Mouse (Mus musculus) embryonic facial prominence, embryonic 14.5 days (tissue): Measurements from ENCODE around the gene Jph3. TPM values are rescaled to one million over a fixed set of nuclear protein-coding genes. Genes with fewer than 3 reads are reported as not detected.

Experiments used
- ATAC-seq: fragments of 200-750 bp; cut with Nextera tagmentation; 2 replicates; pipeline ENCODE4 v1.8.0; 2017; ENCODE audit warnings: low read depth, moderate number of reproducible peaks, moderate TSS enrichment
- DNase-seq: peaks from one replicate; pipeline ENCODE4 v3.0.0-alpha.2; 2015; ENCODE audit warnings: low spot score
- H3K27ac ChIP-seq: fragments of 300-500 bp; sonication (generic); replicated peaks from 2 replicates; pipeline ENCODE4 v1.5.1; 2014; ENCODE audit warnings: low read depth, mild to moderate bottlenecking, low read length, moderate library complexity
- H3K27me3 ChIP-seq: fragments of 300-500 bp; sonication (generic); replicated peaks from 2 replicates; pipeline ENCODE4 v1.6.1; 2014; ENCODE audit warnings: low read length; ENCODE audit not compliant: control insufficient read depth, insufficient read depth
- H3K36me3 ChIP-seq: fragments of 300-500 bp; sonication (generic); 2 replicates; pipeline ENCODE4 v1.6.1; 2014; ENCODE audit warnings: low read length, mixed read lengths; ENCODE audit not compliant: control insufficient read depth, insufficient read depth
- H3K4me1 ChIP-seq: fragments of 300-500 bp; sonication (generic); 2 replicates; pipeline ENCODE4 v1.6.1; 2014; ENCODE audit warnings: antibody characterized with exemption, low read length; ENCODE audit not compliant: control insufficient read depth, insufficient read depth
- H3K4me2 ChIP-seq: fragments of 300-500 bp; sonication (generic); 2 replicates; pipeline ENCODE4 v1.6.1; 2014; ENCODE audit warnings: low read depth, mild to moderate bottlenecking, low read length, moderate library complexity, mixed read lengths
- H3K4me3 ChIP-seq: fragments of 300-500 bp; sonication (generic); 2 replicates; pipeline ENCODE4 v1.5.1; 2014; ENCODE audit warnings: low read depth, mild to moderate bottlenecking, low read length
- H3K9ac ChIP-seq: fragments of 300-500 bp; sonication (generic); 2 replicates; pipeline ENCODE4 v1.6.1; 2014; ENCODE audit warnings: low read depth, mild to moderate bottlenecking, low read length, moderate library complexity, mixed read lengths
- H3K9me3 ChIP-seq: fragments of 300-500 bp; sonication (generic); 2 replicates; pipeline ENCODE4 v1.6.1; 2016; ENCODE audit warnings: low read length; ENCODE audit not compliant: control insufficient read depth
- WGBS: fragments of 180-500 bp; shearing (Covaris S2); extraction: QIAGEN DNeasy Blood & Tissue Kit; methylation state at CpG from one replicate; pipeline ENCODE4 v1.1.7; 2014; 5-methylcytosine and 5-hydroxymethylcytosine counted together
- polyA plus RNA-seq: library from polyadenylated mRNA; unstranded; fragments of >200 nt; fragmentation: Nextera tagmentation; extraction: Ambion mirVana; gene quantifications from 2 replicates; pipeline ENCODE4 v1.2.1, GENCODE M21; 2014

Jph3 gene
- polyA plus RNA-seq, 1 experiment from 2014 or later = 4.0 TPM

DNA sequence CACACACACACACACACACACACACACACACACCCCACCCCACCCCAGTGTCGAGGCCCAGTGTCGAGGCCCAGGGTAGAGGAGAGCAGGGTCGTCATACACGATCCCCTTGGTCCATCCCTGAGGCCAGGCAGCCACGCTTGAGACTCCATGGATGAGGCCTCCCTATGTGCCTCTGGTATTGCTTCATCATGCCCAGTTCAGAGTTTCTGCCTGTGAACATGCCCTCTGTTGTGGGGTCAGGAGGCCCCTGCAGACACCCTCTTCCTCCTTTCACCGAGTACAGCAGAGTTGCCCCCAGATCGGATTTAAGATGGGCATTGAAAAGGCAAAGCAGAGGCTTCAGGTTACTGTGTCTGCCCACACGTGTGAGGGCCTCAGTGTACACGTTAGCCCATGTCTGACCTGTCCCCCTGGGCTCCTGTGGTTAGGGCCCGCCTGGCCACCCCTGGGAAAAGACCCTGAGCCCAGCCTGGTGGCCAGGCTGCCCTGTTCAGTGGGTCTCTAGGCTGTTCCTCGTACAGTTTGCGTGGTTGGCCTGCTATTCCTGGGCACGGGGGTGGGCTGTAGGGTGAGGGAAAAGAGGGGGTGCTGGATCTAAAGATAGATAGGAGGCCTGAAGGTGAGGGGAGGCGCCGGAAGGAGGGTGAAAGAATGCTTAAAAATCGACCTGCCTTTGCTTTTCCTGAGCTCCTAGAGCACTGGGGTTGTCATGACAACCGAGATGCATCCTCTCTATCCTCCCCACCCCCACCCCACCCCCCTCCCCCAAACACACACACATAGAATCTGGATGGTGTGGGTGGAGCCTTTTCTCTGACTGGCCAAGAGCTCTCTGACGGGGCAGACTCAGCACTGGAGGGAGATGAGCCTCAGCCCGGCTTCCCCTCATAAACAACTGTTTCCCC, 41.7 kb downstream of the Jph3 start:
- Histone ChIP-seq H3K4me2 (no peak overlapping the region), H3K27me3 (no peaks in the 10 kb centered on the region), H3K4me3 (no peak overlapping the region), H3K9me3 (no peaks in the 10 kb centered on the region), H3K4me1 (no peaks in the 10 kb centered on the region), H3K9ac (no peak overlapping the region), H3K36me3 (no peaks in the 10 kb centered on the region), H3K27ac (no peak overlapping the region)
- DNase-seq = peak; percentile 40
- 29% methylated on average over 19 of the region's 19 CpGs for WGBS
- 0 out of 2 replicates have a peak, but pooled peaks have one; percentile 45 for ATAC-seq

DNA sequence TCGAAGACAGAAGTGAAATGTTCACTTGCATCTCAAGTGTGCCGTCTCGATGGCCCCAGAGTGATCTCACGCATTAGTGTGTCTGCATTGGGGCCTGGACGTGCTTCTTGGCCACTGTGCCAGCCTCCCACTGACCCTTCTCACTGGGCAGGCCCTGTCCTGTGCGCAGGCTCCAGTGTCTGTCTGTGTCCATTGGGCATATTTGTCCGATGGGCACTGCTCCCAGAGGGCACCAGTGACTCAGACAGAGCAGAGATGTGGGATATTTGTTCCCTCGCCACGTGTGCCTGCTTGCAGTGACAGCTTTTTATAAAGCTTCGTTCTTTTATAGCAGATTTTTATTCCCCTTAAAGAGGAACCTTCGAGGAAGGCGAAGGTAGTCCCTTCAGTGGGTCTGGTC, 44.5 kb downstream of the Jph3 start:
- ATAC-seq (no peak), DNase-seq (no peak)
- no peaks in the 10 kb centered on the region for H3K27me3 ChIP-seq
- no peaks in the 10 kb centered on the region for H3K4me1 ChIP-seq
- H3K9ac ChIP-seq = no peak overlapping the region
- no peaks in the 10 kb centered on the region for H3K9me3 ChIP-seq
- H3K4me2 ChIP-seq = no peak overlapping the region
- no peak overlapping the region for H3K4me3 ChIP-seq
- 90% methylated on average over 12 of the region's 12 CpGs for WGBS
- H3K27ac ChIP-seq = no peak overlapping the region
- no peaks in the 10 kb centered on the region for H3K36me3 ChIP-seq

- DNase-seq (no peak), ATAC-seq (no peak)
- Histone ChIP-seq H3K4me1 (no peaks in the 10 kb centered on the region), H3K36me3 (no peaks in the 10 kb centered on the region), H3K9ac (no peak overlapping the region), H3K9me3 (no peaks in the 10 kb centered on the region), H3K27ac (no peak overlapping the region), H3K4me3 (no peak overlapping the region), H3K27me3 (no peaks in the 10 kb centered on the region), H3K4me2 (no peak overlapping the region)
- WGBS = 61% methylated on average over 5 of the region's 5 CpGs
Measured at GRCm38 (mm10) chr8:121782493-121782892, 53.1 kb downstream of the Jph3 start.

DNA sequence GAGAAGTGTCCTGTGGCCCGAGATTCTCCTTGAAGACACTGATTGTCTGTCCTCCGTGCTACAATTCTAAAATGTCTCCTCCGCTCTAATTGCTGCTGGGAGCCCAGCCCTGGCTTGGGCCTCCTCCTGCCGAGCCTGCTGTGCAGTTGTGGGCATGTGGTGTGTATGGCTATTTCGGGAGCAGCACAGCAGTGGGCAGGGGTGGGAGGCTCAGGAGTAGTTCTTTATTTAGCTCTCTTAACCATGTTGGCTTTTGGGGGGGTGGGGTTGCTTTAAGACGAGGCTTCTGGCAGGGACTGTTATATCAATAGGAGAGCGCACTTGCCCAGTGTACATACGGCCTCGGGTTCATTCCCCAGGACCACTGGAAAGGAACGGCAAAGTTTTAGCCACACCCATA, 57.1 kb downstream of the Jph3 start:
- peak; percentile 64 for DNase-seq
- Histone ChIP-seq H3K9me3 (no peaks in the 10 kb centered on the region), H3K36me3 (no peaks in the 10 kb centered on the region), H3K9ac (no peak overlapping the region), H3K4me3 (no peak overlapping the region), H3K4me1 (no peaks in the 10 kb centered on the region), H3K27me3 (no peaks in the 10 kb centered on the region), H3K4me2 (no peak overlapping the region), H3K27ac (peak overlapping the region; percentile 28; the same call in 1 of the 2 replicates)
- WGBS = 34% methylated on average over 10 of the region's 10 CpGs
- peak; percentile 81 for ATAC-seq

DNA sequence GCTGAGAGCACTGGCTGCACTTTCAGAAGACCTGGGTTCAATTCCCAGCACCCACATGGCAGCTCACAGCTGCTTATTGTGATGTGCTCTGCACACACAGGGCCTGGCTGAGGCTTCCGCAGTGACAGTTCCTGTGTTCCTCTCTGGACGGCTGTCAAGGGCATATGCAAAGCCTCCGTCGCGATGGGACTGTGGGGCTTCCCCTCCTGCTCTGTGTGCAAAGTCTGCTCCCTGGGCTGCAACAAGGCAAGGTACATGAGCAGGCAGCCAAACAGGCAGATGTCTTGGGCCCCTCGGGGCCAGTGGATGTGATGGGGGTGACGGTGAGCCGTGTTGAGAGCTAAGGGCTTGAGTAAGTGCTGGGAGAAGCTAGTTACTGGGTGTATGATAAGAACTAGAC, 59.4 kb downstream of the Jph3 start:
- ATAC-seq (no peak), DNase-seq (no peak)
- Histone ChIP-seq H3K4me3 (no peak overlapping the region), H3K9me3 (no peaks in the 10 kb centered on the region), H3K27ac (no peak overlapping the region), H3K4me1 (no peaks in the 10 kb centered on the region), H3K27me3 (no peaks in the 10 kb centered on the region), H3K9ac (no peak overlapping the region), H3K36me3 (no peaks in the 10 kb centered on the region), H3K4me2 (no peak overlapping the region)
- 76% methylated on average over 8 of the region's 8 CpGs for WGBS

GRCm38 (mm10) chr8:121792159-121792558, 62.7 kb downstream of the Jph3 start:
- DNase-seq = no peak
- Histone ChIP-seq H3K27me3 (no peaks in the 10 kb centered on the region), H3K9ac (no peak overlapping the region), H3K4me3 (no peak overlapping the region), H3K4me1 (no peaks in the 10 kb centered on the region), H3K36me3 (peaks cover 21% of the 10 kb centered on the region; the same call in 1 of the 2 replicates), H3K4me2 (no peak overlapping the region), H3K27ac (no peak overlapping the region), H3K9me3 (no peaks in the 10 kb centered on the region)
- 78% methylated on average over 7 of the region's 7 CpGs for WGBS
- ATAC-seq = no peak

GRCm38 (mm10) chr8:121792627-121793026, 63.2 kb downstream of the Jph3 start:
- Histone ChIP-seq H3K4me1 (no peaks in the 10 kb centered on the region), H3K4me2 (no peak overlapping the region), H3K27me3 (no peaks in the 10 kb centered on the region), H3K36me3 (peaks cover 26% of the 10 kb centered on the region; the same call in 1 of the 2 replicates), H3K27ac (no peak overlapping the region), H3K9me3 (no peaks in the 10 kb centered on the region), H3K4me3 (no peak overlapping the region), H3K9ac (no peak overlapping the region)
- 75% methylated on average over 4 of the region's 4 CpGs for WGBS
- no peak for DNase-seq
- peak; percentile 20; the same call in 1 of the 2 replicates for ATAC-seq

DNA sequence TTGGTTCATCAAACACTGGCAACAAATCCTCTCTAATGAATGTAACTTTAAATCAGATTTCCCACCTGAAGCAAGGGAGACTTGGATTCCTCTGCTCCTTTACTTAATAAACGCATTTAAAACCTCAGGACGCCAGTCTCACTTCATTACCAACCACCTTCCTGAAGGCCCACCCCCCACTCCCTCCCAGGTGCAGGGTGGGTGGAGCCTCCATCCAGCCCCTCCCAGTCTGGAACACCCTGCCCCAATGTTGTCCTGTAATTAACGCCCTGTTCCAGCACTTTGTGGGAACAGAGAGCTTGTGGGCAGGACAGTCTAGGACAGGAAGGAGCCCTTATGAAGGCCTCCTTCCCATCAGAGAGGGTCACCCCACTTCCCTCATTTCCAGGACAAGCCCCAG, 64.7 kb downstream of the Jph3 start:
- ATAC-seq (no peak), DNase-seq (no peak)
- no peaks in the 10 kb centered on the region for H3K4me1 ChIP-seq
- no peak overlapping the region for H3K4me3 ChIP-seq
- no peaks in the 10 kb centered on the region for H3K9me3 ChIP-seq
- H3K27me3 ChIP-seq = no peaks in the 10 kb centered on the region
- H3K27ac ChIP-seq = no peak overlapping the region
- H3K4me2 ChIP-seq = no peak overlapping the region
- 43% methylated on average over 3 of the region's 3 CpGs for WGBS
- H3K36me3 ChIP-seq = peaks cover 40% of the 10 kb centered on the region; the same call in 1 of the 2 replicates
- no peak overlapping the region for H3K9ac ChIP-seq

DNA sequence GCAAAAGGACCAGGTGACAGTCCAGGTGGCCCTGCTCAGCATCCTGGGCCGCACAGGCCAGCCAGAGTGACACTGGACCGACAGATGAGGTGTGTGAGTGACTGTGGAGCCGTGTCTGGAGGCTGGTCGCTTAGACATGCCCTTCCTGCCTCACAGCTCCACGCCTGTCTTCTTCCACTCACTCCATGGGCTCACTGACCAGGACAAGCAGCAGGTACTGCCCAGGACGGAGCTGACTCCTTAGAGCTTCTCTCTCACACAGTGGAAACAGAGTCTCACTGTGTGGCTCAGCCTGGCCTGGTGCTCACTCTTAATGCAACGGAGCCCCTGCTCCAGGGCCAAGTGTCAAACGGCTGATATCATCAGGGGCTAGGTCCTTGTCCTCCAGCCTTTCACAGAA, 66.0 kb downstream of the Jph3 start:
- Histone ChIP-seq H3K4me3 (no peak overlapping the region), H3K9me3 (no peaks in the 10 kb centered on the region), H3K27ac (no peak overlapping the region), H3K36me3 (peaks cover 50% of the 10 kb centered on the region; the same call in 1 of the 2 replicates), H3K4me1 (no peaks in the 10 kb centered on the region), H3K9ac (no peak overlapping the region), H3K27me3 (no peaks in the 10 kb centered on the region), H3K4me2 (no peak overlapping the region)
- ATAC-seq (no peak), DNase-seq (no peak)
- WGBS = 94% methylated on average over 8 of the region's 8 CpGs
